Mouse (Mus musculus): ENCODE measurements around the gene Cbr3. TPM values are rescaled to one million over a fixed set of nuclear protein-coding genes. Genes with fewer than 3 reads are reported as not detected.

Gene Cbr3
- 8.2 and 9.7 TPM in 2 replicates for polyA plus RNA-seq (2015; fragmentation: Nextera tagmentation; extraction: Ambion mirVana)

DNA sequence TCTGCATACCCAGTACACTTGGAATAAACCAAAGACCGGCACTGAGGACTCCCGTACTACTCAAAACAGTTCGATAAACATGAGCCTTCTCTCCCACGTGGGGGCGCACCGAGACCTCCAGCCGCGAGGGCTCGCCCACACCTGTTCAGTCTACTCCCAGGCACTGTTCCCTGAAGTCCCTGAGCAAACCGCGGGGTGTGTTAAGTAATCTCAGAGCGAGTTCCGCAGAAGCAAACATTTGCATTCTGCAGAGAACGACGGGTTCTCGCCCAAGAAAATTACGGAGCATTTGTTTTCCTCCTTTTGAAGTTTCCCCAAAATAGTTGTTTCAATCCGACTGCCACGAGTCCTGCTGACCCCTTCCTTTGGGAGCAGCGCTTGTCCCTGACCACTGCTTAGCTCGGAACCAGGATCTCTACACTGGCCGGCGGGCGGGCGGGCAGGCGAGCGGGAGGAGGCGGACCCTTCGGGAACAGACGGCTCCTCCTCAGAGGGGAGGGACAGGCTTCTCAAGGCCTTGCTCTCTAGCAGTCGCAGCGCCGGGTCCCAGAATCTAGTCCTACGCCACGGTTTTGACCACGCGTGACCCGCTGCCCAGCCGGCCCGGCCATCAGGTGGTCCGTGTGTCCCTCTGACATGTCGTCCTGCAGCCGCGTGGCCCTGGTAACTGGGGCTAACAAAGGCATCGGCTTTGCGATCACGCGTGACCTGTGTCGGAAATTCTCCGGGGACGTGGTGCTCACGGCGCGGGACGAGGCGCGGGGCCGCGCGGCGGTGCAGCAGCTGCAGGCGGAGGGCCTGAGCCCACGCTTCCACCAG lies at the start of gene Cbr3:
TSS of gene Cbr3 (plus strand) at position 527 of the 819 bp plus-strand sequence.

DNA sequence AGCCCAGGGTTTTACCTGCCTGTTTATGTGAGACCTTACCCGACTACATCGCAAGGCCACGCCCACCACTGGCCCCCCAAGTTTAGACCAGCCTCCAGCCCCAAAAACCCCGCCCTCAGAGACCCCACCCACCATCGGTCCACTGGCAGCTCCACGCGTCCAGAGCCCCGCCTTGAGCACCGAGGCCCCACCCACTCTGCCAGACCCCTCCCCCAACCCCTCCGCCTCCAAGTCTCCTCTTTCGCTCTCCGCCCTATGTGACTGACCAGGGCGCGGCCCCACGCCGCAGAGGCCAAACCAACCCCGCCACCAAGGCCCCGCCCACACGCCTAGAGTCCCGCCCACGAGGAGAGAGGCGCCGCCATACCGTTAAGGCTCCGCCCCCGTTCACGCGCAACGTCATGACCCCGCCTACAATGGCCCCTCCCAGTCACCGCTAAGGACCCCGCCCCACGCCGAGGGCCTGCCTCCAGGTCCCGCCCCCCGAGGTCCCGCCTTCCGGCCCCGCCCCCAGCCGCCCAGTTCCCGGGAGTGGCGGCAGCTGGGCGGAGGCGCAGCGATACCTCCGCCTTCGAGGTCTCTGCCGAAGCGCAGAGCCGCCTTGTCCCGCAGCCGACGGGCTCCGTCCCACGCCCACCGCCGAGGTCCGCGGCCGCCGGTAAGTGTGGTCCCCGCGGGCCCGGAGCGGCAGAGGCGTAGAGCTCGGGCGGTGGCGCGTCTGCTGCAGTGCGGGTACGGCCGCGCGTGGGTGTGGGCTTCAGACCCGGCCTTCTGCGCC lies 28.6 kb downstream of the Cbr3 start, which contains the start of gene Dop1b:
TSS of gene Dop1b (plus strand) at position 494 of the 778 bp plus-strand sequence.

Other genes with a start within 250 kb of the Cbr3 start
- 6.0 and 8.3 TPM in 2 replicates for gene Setd4, start 79.2 kb upstream of the Cbr3 start, polyA plus RNA-seq (2015; fragmentation: Nextera tagmentation; extraction: Ambion mirVana)
- gene Cbr1, start 77.4 kb upstream of the Cbr3 start, polyA plus RNA-seq (2015; fragmentation: Nextera tagmentation; extraction: Ambion mirVana) = 98.6 and 105 TPM in 2 replicates
- not detected in 2 replicates for gene Gm5678, start 55.1 kb upstream of the Cbr3 start, polyA plus RNA-seq (2015; fragmentation: Nextera tagmentation; extraction: Ambion mirVana)
- gene Dop1b, start 28.7 kb downstream of the Cbr3 start, polyA plus RNA-seq (2015; fragmentation: Nextera tagmentation; extraction: Ambion mirVana) = 8.6 and 9.2 TPM in 2 replicates
- gene Morc3, start 148.9 kb downstream of the Cbr3 start, polyA plus RNA-seq (2015; fragmentation: Nextera tagmentation; extraction: Ambion mirVana) = 22.6 and 31.5 TPM in 2 replicates
- gene Chaf1b, start 200.7 kb downstream of the Cbr3 start, polyA plus RNA-seq (2015; fragmentation: Nextera tagmentation; extraction: Ambion mirVana) = 19.3 and 31.1 TPM in 2 replicates